Mouse (Mus musculus): ENCODE measurements around the gene Kat6b. TPM values are rescaled to one million over a fixed set of nuclear protein-coding genes. Genes with fewer than 3 reads are reported as not detected.
"Not testable (repeated sequence)": the region's sequence is repeated elsewhere in the genome, so short reads cannot be mapped to it uniquely, and the experiment has no call there.

Kat6b gene
- polyA plus RNA-seq, 1 experiment = 22.5 TPM

DNA sequence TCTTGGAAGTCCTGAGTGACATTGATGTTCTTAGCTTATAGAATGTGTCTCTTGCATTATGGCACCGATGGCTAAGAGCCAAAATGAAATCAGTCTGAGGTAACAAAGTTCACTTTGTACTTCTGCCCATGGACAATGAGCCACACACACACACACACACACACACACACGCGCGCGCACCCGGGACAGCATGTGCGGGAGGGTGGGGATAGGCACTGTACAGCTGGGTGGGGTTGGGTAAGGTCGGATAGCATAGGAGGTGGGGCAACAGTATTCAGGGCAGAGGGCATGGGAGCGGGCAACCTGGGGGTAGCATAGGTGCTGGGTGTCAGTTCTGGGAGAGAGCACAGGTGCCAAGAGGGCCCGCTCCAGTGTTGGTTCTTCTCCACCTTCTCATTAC, 3.5 kb downstream of the Kat6b start:
- H3K4me1 ChIP-seq (ENCODE audit: control insufficient read depth, insufficient read depth, low read length) = no peaks in the 10 kb centered on the region
- H3K27me3 ChIP-seq (ENCODE audit: control insufficient read depth, insufficient read depth, low read length) = no peaks in the 10 kb centered on the region
- no peak overlapping the region for H3K27ac ChIP-seq (ENCODE audit: insufficient read depth, low read length)
- 94% methylated on average over 10 of the region's 10 CpGs for WGBS
- TF ChIP-seq POLR2A (IDR thresholded peaks at IDR 0.05; ENCODE audit: borderline replicate concordance, insufficient read depth, low read length) (no peak), CTCF (IDR thresholded peaks at IDR 0.05; ENCODE audit: borderline replicate concordance, insufficient read depth, low read depth, low read length) (no peak)
- H3K4me3 ChIP-seq (replicated peaks; ENCODE audit: insufficient read depth, low read depth, low read length) = no peak overlapping the region
- no peak for DNase-seq

DNA sequence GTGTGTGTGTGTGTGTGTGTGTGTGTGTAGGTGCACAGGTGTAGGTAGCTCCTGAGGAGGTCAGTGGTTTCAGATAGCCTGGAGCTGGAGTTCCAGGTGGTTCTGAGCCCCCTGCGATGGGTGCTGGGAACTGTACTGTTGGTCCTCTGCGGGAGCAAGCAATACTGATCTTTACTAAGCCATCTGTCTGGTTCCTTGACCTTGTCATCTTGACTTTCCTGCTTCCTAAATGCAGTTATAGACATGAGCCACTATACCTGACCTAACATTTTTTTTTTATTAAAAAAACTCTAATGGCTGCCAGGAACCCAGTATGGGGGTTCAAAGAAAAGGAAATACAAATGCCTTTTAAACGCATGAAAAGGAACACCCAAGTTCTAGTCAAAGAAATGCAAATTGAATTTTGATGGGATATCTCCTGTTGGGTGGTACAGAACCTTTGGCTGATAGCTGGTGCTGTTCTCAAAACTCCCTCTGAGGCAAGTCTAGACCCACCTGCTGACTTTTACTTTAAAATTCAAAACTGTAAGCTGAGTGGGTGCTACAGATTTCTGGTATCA, 4.8 kb downstream of the Kat6b start:
- Histone ChIP-seq H3K27me3 (ENCODE audit: control insufficient read depth, insufficient read depth, low read length) (no peaks in the 10 kb centered on the region), H3K4me3 (replicated peaks; ENCODE audit: insufficient read depth, low read depth, low read length) (no peak overlapping the region), H3K4me1 (ENCODE audit: control insufficient read depth, insufficient read depth, low read length) (no peaks in the 10 kb centered on the region), H3K27ac (ENCODE audit: insufficient read depth, low read length) (no peak overlapping the region)
- TF ChIP-seq POLR2A (IDR thresholded peaks at IDR 0.05; ENCODE audit: borderline replicate concordance, insufficient read depth, low read length) (no peak), CTCF (IDR thresholded peaks at IDR 0.05; ENCODE audit: borderline replicate concordance, insufficient read depth, low read depth, low read length) (no peak)
- no peak for DNase-seq
- 87% methylated on average over 3 of the region's 3 CpGs for WGBS

DNA sequence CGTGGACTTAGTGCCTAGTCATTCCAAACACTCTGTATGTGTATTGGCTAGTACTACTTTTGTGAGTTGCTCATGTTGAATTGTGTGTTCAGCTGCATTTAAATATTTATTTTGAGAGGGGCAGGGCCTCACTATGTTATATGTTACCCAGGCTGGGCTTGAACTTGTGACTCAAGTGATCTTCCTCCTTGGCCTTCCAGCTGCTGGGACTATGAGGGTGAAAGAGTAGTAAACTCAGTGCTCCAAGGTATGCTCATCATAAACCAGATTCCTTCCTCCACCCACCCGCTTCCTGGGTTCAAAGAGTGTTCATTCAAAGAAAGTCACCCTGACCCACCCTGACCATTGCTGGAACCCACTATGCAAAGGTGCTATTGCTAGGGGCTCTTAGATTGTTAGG, 5.9 kb downstream of the Kat6b start:
- H3K27me3 ChIP-seq (ENCODE audit: control insufficient read depth, insufficient read depth, low read length); H3K4me3 ChIP-seq (replicated peaks; ENCODE audit: insufficient read depth, low read depth, low read length); DNase-seq; H3K27ac ChIP-seq (ENCODE audit: insufficient read depth, low read length); H3K4me1 ChIP-seq (ENCODE audit: control insufficient read depth, insufficient read depth, low read length): not testable (repeated sequence)
- WGBS = 95% methylated on average over 2 of the region's 2 CpGs

DNA sequence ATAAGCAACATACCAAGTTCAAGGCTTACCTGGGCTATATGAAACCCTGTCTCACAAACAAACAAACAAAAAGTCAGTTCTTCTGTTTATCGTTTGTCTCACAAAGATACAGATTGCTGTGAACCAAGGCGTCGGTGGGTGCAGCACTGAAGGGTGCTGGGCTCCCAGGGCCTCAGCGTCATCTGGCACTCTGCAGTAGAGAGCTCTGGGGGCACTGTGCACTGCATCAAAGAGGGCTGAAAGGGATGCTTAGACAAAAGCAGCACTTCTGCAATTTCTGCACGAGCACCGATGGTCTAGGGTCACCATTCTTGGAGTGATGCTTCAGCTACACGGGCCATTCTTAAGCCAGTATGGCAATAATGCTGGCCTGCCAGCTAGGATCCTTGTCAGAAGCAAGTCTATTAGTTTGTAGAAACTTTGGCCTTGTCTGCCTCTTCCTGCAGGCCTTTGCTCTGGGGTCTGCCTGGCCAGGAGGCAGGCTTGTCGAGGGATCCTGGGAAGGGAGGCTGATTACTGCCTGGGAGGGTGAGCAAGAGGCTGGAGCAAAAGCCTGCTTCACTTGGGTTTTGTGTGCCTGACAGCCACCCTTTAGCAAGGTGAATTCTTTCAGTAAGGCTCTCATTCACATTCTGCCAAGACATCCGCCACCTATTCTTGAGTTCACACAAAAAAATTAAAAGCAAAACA, 7.3 kb downstream of the Kat6b start:
- 64% methylated on average over 9 of the region's 9 CpGs for WGBS
- not testable (repeated sequence) for H3K4me3 ChIP-seq (replicated peaks; ENCODE audit: insufficient read depth, low read depth, low read length); H3K4me1 ChIP-seq (ENCODE audit: control insufficient read depth, insufficient read depth, low read length); DNase-seq; H3K27me3 ChIP-seq (ENCODE audit: control insufficient read depth, insufficient read depth, low read length); H3K27ac ChIP-seq (ENCODE audit: insufficient read depth, low read length)

DNA sequence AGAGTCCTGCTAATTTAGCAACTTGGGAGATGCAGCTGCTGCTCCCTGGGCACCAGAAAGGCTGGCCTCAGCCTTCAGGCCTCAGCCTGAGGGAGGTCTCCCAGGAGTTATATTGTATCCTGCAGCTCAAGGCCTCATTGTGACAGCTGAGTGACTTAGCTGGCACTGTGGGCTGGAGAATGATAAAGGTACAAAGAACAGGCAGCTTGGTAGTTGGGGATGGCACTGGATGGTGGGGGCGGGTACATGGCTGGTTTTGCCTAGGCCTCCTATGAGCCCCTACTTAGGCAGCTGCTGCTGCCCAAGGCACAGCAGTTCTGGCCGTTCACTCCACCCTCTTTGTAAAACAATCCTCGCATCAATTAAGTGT, 7.9 kb downstream of the Kat6b start:
- Histone ChIP-seq H3K4me3 (replicated peaks; ENCODE audit: insufficient read depth, low read depth, low read length) (no peak overlapping the region), H3K27ac (ENCODE audit: insufficient read depth, low read length) (no peak overlapping the region), H3K27me3 (ENCODE audit: control insufficient read depth, insufficient read depth, low read length) (no peaks in the 10 kb centered on the region), H3K4me1 (ENCODE audit: control insufficient read depth, insufficient read depth, low read length) (no peaks in the 10 kb centered on the region)
- 59% methylated on average over 3 of the region's 3 CpGs for WGBS
- no peak for DNase-seq
- TF ChIP-seq POLR2A (IDR thresholded peaks at IDR 0.05; ENCODE audit: borderline replicate concordance, insufficient read depth, low read length) (no peak), CTCF (IDR thresholded peaks at IDR 0.05; ENCODE audit: borderline replicate concordance, insufficient read depth, low read depth, low read length) (no peak)

DNA sequence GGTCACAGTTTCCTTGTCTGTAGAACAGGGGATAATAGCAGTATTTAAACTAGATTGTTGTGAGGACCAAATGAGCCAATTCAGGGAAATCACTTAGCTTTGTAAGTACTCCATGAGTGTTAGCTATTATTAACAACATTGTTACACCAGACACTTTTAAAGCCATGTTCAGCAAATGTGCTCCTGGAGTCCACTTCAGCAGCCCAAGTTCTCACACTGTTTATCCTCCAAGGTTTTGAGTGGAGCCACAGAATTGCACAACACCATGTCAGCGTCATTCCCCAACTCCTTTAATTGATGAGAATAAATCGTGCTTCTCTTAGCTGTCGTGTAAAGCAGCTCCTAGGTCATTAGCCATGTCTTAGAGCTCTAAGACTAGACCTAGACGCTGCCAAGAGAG, 8.9 kb downstream of the Kat6b start:
- Histone ChIP-seq H3K4me1 (ENCODE audit: control insufficient read depth, insufficient read depth, low read length) (no peaks in the 10 kb centered on the region), H3K27ac (ENCODE audit: insufficient read depth, low read length) (no peak overlapping the region), H3K4me3 (replicated peaks; ENCODE audit: insufficient read depth, low read depth, low read length) (no peak overlapping the region), H3K27me3 (ENCODE audit: control insufficient read depth, insufficient read depth, low read length) (no peaks in the 10 kb centered on the region)
- WGBS = 81% methylated on average over 4 of the region's 4 CpGs
- TF ChIP-seq CTCF (IDR thresholded peaks at IDR 0.05; ENCODE audit: borderline replicate concordance, insufficient read depth, low read depth, low read length) (no peak), POLR2A (IDR thresholded peaks at IDR 0.05; ENCODE audit: borderline replicate concordance, insufficient read depth, low read length) (no peak)
- DNase-seq = no peak

DNA sequence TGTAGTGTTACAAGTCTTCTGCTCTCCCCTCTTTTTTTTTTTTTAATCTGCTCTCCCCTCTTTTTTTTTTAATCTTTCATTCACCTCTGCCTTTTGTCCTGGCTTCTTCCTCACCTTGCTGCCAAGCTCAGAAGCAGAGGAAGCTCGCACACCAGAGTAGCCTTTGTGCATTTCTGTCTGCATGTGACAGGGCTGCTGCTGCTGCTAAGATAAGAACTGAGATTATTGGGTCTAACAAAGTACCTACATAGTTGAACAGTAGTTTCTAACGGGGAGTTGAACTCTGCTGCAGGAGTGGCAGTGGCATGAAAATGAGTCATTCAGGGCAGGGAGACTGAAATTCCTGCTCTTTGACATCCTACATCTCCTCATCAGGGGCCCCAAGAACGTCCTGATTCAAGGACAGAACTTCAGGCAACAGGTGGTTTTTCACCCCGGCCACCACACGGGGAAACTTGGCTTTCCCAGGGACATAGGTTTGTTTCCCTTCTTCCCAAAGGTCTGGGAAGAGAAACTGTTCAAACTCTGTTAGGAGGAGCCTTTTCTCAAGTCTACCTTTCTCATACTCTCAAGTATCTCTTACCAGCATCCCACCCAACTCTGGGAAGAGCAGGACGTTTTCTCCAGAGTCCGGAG, 17.2 kb downstream of the Kat6b start:
- Histone ChIP-seq H3K27me3 (ENCODE audit: control insufficient read depth, insufficient read depth, low read length) (no peaks in the 10 kb centered on the region), H3K27ac (ENCODE audit: insufficient read depth, low read length) (no peak overlapping the region), H3K4me3 (replicated peaks; ENCODE audit: insufficient read depth, low read depth, low read length) (peak overlapping the region; percentile 82), H3K4me1 (ENCODE audit: control insufficient read depth, insufficient read depth, low read length) (no peaks in the 10 kb centered on the region; the same call in 1 of the 2 replicates)
- peak; percentile 39 to 40 for DNase-seq
- TF ChIP-seq CTCF (IDR thresholded peaks at IDR 0.05; ENCODE audit: borderline replicate concordance, insufficient read depth, low read depth, low read length) (no peak), POLR2A (IDR thresholded peaks at IDR 0.05; ENCODE audit: borderline replicate concordance, insufficient read depth, low read length) (no peak)
- WGBS = 4% methylated on average over 7 of the region's 7 CpGs

DNA sequence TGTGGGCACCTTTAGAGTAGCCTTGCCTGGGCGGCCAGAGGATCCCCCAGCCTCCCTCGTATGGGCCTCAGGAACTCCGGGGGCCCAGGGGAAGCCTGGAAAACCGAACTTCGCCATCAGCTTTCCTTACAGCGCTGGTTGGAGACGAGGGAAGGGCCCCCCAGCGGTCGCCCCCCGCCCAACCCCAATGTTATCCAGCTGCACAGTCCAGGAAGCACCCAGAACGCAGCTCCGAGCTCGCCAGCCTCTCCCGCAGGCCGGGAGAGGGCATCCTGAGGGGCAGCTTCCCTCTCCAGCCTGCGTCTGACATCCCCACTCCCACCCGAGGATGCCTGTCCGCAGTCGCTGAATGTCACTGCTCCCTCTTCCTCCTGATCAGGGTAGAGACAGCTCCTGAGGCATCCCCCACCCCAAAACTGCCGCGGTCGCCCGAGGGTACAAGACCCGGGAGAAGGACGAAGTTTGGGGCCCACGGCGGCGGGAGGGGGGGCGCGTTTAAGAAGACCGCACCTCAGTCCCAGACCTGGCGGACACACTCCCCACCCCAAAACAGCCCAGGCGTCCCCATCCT, 17.9 kb downstream of the Kat6b start:
- DNase-seq = peak in 1 of 2 experiments; percentile 71
- no peaks in the 10 kb centered on the region for H3K27me3 ChIP-seq (ENCODE audit: control insufficient read depth, insufficient read depth, low read length)
- H3K4me1 ChIP-seq (ENCODE audit: control insufficient read depth, insufficient read depth, low read length) = no peaks in the 10 kb centered on the region; the same call in 1 of the 2 replicates
- TF ChIP-seq CTCF (IDR thresholded peaks at IDR 0.05; ENCODE audit: borderline replicate concordance, insufficient read depth, low read depth, low read length) (no peak), POLR2A (IDR thresholded peaks at IDR 0.05; ENCODE audit: borderline replicate concordance, insufficient read depth, low read length) (no peak)
- 1% methylated on average over 33 of the region's 33 CpGs for WGBS
- H3K4me3 ChIP-seq (replicated peaks; ENCODE audit: insufficient read depth, low read depth, low read length) = peak overlapping the region; percentile 82
- H3K27ac ChIP-seq (ENCODE audit: insufficient read depth, low read length) = no peak overlapping the region
